Mouse (Mus musculus): Measurements from ENCODE around the gene Tnfrsf22. TPM values are rescaled to one million over a fixed set of nuclear protein-coding genes. Genes with fewer than 3 reads are reported as not detected.
"Not testable (repeated sequence)": the region's sequence is repeated elsewhere in the genome, so short reads cannot be mapped to it uniquely, and the experiment has no call there.

Gene Tnfrsf22
- polyA plus RNA-seq, 1 experiment from 2014 or later: 9.1 TPM

DNA sequence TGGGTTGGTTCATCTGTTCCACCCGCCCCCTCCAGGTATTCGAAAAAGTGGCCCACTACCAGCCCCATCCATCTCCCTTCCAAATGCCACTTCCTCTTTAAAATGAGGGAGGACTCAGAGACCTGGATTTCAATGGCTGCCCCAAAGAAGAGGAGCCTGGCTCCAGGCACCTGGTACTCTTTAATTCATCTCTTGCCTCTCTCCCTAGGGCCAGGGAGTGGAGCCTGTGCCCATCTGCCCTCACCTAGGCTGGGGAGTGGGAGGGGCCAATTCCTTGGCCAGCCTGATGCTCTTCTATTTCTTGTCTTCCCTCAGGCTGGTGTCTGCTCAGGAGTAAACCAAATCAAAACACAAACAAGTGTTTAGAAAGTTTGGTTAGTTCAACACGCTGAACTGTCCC is 37.2 kb upstream of the Tnfrsf22 start:
- not testable (repeated sequence) for H3K9me3 ChIP-seq (ENCODE audit: control insufficient read depth, low read length); DNase-seq (ENCODE audit: low spot score); H3K27me3 ChIP-seq (replicated peaks; ENCODE audit: control insufficient read depth, insufficient read depth, low read length); H3K4me3 ChIP-seq (ENCODE audit: low read depth, low read length); H3K9ac ChIP-seq (ENCODE audit: low read length); ATAC-seq (replicated peaks; ENCODE audit: low FRiP score, low TSS enrichment, low read depth); H3K4me2 ChIP-seq (ENCODE audit: low read length); H3K4me1 ChIP-seq (replicated peaks; ENCODE audit: control insufficient read depth, insufficient read depth, low read length); H3K27ac ChIP-seq (ENCODE audit: low read depth)
- peaks cover 40% of the 10 kb centered on the region for H3K36me3 ChIP-seq (ENCODE audit: control insufficient read depth, insufficient read depth, low read length)
- WGBS: 85% methylated on average over 3 of the region's 3 CpGs

DNA sequence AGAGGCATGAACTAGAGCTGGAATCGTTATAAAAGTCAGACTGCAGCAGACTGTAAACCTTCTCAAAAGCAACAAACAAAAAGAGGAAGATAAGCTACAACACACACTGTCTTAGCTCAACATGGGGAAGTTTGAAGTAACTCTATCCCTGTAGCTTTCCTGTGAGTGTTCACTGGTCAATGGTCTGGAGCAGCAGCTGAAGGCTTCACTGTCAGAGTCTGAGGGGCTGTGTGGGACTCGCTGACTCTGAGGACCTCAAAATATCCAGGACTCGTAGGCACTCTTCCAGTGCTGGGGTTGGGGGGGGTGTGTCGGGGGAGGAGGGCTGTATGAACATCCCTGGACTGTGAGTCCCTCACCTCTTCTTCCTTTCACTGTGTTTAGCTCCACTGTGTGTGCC is 36.7 kb upstream of the Tnfrsf22 start:
- H3K9ac ChIP-seq (ENCODE audit: low read length); H3K4me2 ChIP-seq (ENCODE audit: low read length); H3K9me3 ChIP-seq (ENCODE audit: control insufficient read depth, low read length); ATAC-seq (replicated peaks; ENCODE audit: low FRiP score, low TSS enrichment, low read depth); H3K27me3 ChIP-seq (replicated peaks; ENCODE audit: control insufficient read depth, insufficient read depth, low read length); H3K27ac ChIP-seq (ENCODE audit: low read depth); DNase-seq (ENCODE audit: low spot score); H3K4me3 ChIP-seq (ENCODE audit: low read depth, low read length); H3K4me1 ChIP-seq (replicated peaks; ENCODE audit: control insufficient read depth, insufficient read depth, low read length): not testable (repeated sequence)
- WGBS: 57% methylated on average over 4 of the region's 4 CpGs
- peaks cover 36% of the 10 kb centered on the region for H3K36me3 ChIP-seq (ENCODE audit: control insufficient read depth, insufficient read depth, low read length)

DNA sequence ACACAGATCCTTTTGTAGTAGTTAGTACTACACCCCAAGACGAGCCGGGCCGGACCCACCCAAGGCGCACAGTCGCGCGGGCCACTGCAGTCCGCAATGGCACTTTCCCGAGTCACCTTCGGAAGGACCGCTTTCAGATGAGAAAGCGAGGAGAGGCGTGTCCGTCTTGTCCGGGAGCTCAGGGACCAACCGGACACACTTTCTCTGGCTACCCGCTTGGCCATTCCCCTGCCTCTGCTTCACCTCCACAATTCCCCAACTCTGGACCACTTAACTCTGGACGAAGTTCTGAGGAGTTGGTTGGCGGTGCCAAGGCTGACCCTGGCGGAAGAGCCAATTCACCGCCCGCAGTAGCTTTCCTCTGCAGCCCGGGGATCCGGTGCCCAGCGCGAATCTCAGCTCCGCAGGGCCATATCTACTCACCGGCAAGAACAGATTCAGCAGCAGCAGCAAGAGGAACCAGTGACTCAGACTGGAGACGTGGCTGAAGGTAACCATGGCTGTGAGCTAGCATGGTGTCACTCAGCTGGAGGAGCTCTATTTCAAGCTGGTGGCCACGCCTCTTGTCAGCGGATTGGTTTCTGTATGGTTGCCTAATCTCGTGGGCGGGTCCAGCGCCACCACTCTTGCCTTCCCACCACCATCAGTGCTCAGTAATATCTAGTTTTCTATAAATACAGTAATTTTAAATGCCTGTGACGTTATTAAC is 36.1 kb upstream of the Tnfrsf22 start, which contains the start of gene Tnfrsf23:
Gene Tnfrsf23 (minus strand): TSS at position 514 of the 709 bp plus-strand sequence.
- peak within 1 kb of the TSS; percentile 13; the same call in 1 of the 2 replicates for H3K9ac ChIP-seq (ENCODE audit: low read length)

DNA sequence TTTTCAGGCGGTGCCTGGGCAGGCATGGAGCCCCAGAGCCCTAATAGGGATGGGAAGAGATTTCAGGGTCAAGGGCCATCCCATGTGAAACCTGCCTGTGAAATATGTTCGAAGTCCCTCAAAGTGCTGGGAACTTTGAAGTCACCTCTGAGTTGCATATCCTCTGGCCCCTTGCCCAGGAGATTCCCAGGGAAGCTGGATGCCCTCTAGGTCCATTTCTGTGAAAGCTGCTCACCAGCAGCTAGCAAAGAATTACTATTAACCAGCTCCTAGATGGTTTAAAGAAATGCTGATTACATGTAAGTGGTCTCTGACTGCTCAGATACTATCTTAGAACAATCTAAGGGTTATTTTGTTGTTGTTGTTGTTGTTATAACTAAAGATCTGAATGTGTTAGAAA is 35.1 kb upstream of the Tnfrsf22 start:
- not testable (repeated sequence) for ATAC-seq (replicated peaks; ENCODE audit: low FRiP score, low TSS enrichment, low read depth); DNase-seq (ENCODE audit: low spot score); H3K27ac ChIP-seq (ENCODE audit: low read depth); H3K4me2 ChIP-seq (ENCODE audit: low read length); H3K4me3 ChIP-seq (ENCODE audit: low read depth, low read length); H3K9me3 ChIP-seq (ENCODE audit: control insufficient read depth, low read length); H3K27me3 ChIP-seq (replicated peaks; ENCODE audit: control insufficient read depth, insufficient read depth, low read length); H3K9ac ChIP-seq (ENCODE audit: low read length); H3K4me1 ChIP-seq (replicated peaks; ENCODE audit: control insufficient read depth, insufficient read depth, low read length)
- WGBS: 96% methylated on average over 1 of the region's 2 CpGs
- H3K36me3 ChIP-seq (ENCODE audit: control insufficient read depth, insufficient read depth, low read length): peaks cover 20% of the 10 kb centered on the region

More for the DNA sequence above, 36.1 kb upstream of the Tnfrsf22 start, which contains the start of gene Tnfrsf23:
- H3K9me3 ChIP-seq (ENCODE audit: control insufficient read depth, low read length): no peaks in the 10 kb centered on the region
- H3K4me2 ChIP-seq (ENCODE audit: low read length): peak within 1 kb of the TSS; percentile 86
- no peaks in the 10 kb centered on the region for H3K27me3 ChIP-seq (replicated peaks; ENCODE audit: control insufficient read depth, insufficient read depth, low read length)
- no peaks in the 10 kb centered on the region for H3K4me1 ChIP-seq (replicated peaks; ENCODE audit: control insufficient read depth, insufficient read depth, low read length)
- H3K36me3 ChIP-seq (ENCODE audit: control insufficient read depth, insufficient read depth, low read length): peaks cover 29% of the 10 kb centered on the region
- peak; percentile 79 for DNase-seq (ENCODE audit: low spot score)
- peak within 1 kb of the TSS; percentile 41 for H3K4me3 ChIP-seq (ENCODE audit: low read depth, low read length)
- no peak within 1 kb of the TSS for H3K27ac ChIP-seq (ENCODE audit: low read depth)
- ATAC-seq (replicated peaks; ENCODE audit: low FRiP score, low TSS enrichment, low read depth): peak; percentile 90
- 4% methylated on average over 35 of the region's 35 CpGs for WGBS

DNA sequence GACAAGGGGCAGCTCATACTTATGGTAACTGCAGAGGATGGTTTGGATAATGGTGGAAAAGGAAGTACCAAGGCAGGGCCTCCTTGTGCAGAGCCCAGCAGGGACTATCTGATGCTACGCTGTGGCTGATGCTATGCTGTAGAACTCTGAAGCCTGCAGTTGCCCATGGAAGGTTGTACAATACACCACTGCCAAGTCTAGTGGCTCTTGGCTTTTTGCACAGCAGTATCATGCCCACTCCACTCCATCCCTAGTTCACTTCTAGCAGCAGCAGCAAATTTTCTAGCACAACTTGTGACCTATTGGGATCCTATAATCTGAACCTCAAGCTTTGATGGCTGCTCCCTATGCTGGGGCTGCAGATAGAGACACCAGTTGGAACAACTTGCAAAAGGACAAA is 32.1 kb upstream of the Tnfrsf22 start:
- Histone ChIP-seq H3K9me3 (ENCODE audit: control insufficient read depth, low read length) (no peaks in the 10 kb centered on the region), H3K4me1 (replicated peaks; ENCODE audit: control insufficient read depth, insufficient read depth, low read length) (no peaks in the 10 kb centered on the region), H3K4me3 (ENCODE audit: low read depth, low read length) (no peak overlapping the region), H3K9ac (ENCODE audit: low read length) (no peak overlapping the region), H3K27ac (ENCODE audit: low read depth) (no peak overlapping the region), H3K36me3 (ENCODE audit: control insufficient read depth, insufficient read depth, low read length) (no peaks in the 10 kb centered on the region), H3K27me3 (replicated peaks; ENCODE audit: control insufficient read depth, insufficient read depth, low read length) (no peaks in the 10 kb centered on the region), H3K4me2 (ENCODE audit: low read length) (no peak overlapping the region)
- ATAC-seq (replicated peaks; ENCODE audit: low FRiP score, low TSS enrichment, low read depth): no peak
- WGBS: 77% methylated on average over 1 of the region's 1 CpGs
- no peak for DNase-seq (ENCODE audit: low spot score)

DNA sequence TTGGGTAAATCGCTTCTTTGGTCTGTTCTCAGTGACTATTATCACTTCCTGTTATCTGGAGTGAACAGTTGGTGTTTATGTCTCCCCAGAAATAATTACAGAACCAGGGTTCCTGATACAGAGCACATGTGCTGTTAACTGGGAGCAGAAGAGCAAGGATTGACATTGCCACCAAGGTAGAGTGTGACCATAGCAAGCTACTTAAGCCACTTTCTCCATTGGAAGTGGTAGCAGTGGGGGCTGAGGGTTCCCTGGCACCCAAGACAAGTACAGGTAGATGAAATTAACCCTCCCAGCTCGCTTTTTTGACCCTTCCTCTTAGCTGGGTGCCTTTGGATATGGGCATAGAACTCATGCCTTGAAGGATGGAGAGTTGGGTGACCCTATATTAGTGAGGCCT is 31.4 kb upstream of the Tnfrsf22 start:
- H3K4me1 ChIP-seq (replicated peaks; ENCODE audit: control insufficient read depth, insufficient read depth, low read length); H3K4me2 ChIP-seq (ENCODE audit: low read length); ATAC-seq (replicated peaks; ENCODE audit: low FRiP score, low TSS enrichment, low read depth); H3K9ac ChIP-seq (ENCODE audit: low read length); H3K27me3 ChIP-seq (replicated peaks; ENCODE audit: control insufficient read depth, insufficient read depth, low read length); H3K27ac ChIP-seq (ENCODE audit: low read depth); H3K9me3 ChIP-seq (ENCODE audit: control insufficient read depth, low read length); H3K4me3 ChIP-seq (ENCODE audit: low read depth, low read length); H3K36me3 ChIP-seq (ENCODE audit: control insufficient read depth, insufficient read depth, low read length); DNase-seq (ENCODE audit: low spot score): not testable (repeated sequence)
- WGBS: 50% methylated on average over 2 of the region's 2 CpGs

DNA sequence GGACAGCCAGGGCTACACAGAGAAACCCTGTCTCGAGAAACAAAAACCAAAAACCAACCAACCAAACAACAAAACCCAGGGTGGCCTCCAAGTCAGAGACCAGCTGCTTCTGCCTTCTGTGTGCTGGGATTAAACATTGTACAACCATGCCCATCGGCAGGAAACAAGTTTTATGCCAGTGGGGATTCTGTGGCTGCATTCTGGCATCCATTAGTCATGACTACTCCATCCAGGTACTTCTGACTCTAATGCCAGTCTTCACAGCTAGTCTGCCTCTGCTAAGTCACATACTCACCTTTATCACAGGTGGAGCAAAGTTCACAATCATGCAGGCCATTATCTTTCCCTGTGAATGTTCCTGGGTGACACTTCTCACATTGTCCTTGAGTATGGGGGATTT is 30.2 kb upstream of the Tnfrsf22 start:
- H3K27ac ChIP-seq (ENCODE audit: low read depth); ATAC-seq (replicated peaks; ENCODE audit: low FRiP score, low TSS enrichment, low read depth); H3K27me3 ChIP-seq (replicated peaks; ENCODE audit: control insufficient read depth, insufficient read depth, low read length); DNase-seq (ENCODE audit: low spot score); H3K4me1 ChIP-seq (replicated peaks; ENCODE audit: control insufficient read depth, insufficient read depth, low read length); H3K36me3 ChIP-seq (ENCODE audit: control insufficient read depth, insufficient read depth, low read length); H3K4me3 ChIP-seq (ENCODE audit: low read depth, low read length); H3K9ac ChIP-seq (ENCODE audit: low read length); H3K9me3 ChIP-seq (ENCODE audit: control insufficient read depth, low read length); H3K4me2 ChIP-seq (ENCODE audit: low read length): not testable (repeated sequence)
- 79% methylated on average over 2 of the region's 2 CpGs for WGBS

DNA sequence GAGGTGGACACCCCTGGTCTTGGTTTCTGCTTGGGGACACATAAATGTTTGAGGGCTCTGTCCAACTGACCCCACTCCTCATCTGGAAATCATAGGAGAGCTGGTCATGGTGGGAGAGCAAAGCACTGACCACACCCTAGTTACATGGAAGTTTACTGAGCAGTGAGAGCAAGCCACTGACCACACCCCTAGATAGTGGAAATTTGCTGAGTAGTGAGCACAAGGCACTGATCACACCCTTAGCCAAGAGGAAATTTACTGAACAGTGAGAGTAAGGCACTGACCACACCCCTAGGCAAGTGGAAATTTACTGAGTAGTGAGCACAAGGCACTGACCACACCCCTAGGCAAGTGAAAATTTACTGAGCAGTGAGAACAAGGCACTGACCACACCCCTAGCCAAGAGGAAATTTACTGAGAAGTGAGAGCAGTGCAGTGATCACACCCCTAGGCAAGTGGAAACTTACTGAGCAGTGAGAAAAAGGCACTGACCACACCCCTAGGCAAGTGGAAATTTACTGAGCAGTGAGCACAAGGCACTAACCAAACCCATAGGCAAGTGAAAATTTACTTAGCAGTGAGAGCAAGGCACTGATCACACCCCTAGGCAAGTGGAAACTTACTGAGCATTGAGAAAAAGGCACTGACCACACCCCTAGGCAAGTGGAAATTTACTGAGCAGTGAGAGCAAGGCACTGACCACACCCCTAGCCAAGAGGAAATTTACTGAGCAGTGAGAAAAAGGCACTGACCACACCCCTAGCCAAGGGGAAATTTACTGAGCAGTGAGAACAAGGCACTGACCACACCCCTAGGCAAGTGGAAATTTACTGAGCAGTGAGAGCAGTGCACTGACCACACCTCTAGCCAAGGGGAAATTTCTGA is 17.2 kb upstream of the Tnfrsf22 start:
- Histone ChIP-seq H3K4me3 (ENCODE audit: low read depth, low read length) (no peak overlapping the region), H3K4me1 (replicated peaks; ENCODE audit: control insufficient read depth, insufficient read depth, low read length) (no peaks in the 10 kb centered on the region), H3K9ac (ENCODE audit: low read length) (no peak overlapping the region), H3K4me2 (ENCODE audit: low read length) (no peak overlapping the region), H3K27me3 (replicated peaks; ENCODE audit: control insufficient read depth, insufficient read depth, low read length) (no peaks in the 10 kb centered on the region), H3K9me3 (ENCODE audit: control insufficient read depth, low read length) (no peaks in the 10 kb centered on the region), H3K36me3 (ENCODE audit: control insufficient read depth, insufficient read depth, low read length) (no peaks in the 10 kb centered on the region), H3K27ac (ENCODE audit: low read depth) (no peak overlapping the region)
- no peak for ATAC-seq (replicated peaks; ENCODE audit: low FRiP score, low TSS enrichment, low read depth)
- no peak for DNase-seq (ENCODE audit: low spot score)

Measured in intestine, embryonic 14.5 days (tissue).